Mouse (Mus musculus) layer of hippocampus, postnatal 14 days (tissue): ENCODE measurements around the gene Bloc1s4. TPM values are rescaled to one million over a fixed set of nuclear protein-coding genes. Genes with fewer than 3 reads are reported as not detected.

ENCODE experiments used
- DNase-seq, 2 experiments: peaks; one replicate each; pipeline ENCODE4 v3.0.0; 2021 to 2022; ENCODE audit warnings: low spot score in 2 of 2, mixed read lengths in 1 of 2
- total RNA-seq, 2 experiments: library from RNA; stranded (reverse); gene quantifications; 2 replicates each; pipeline ENCODE4 v1.2.3; 2021

The Bloc1s4 gene
- total RNA-seq, 2 experiments from 2014 or later, result 19.9 to 21.0 TPM

GRCm38 (mm10) chr5:36720219-36720618 lies 28.2 kb downstream of the Bloc1s4 start:
- DNase-seq, result no peak

- DNase-seq, result no peak
Observed at GRCm38 (mm10) chr5:36719601-36720000, 28.8 kb downstream of the Bloc1s4 start.

GRCm38 (mm10) chr5:36719135-36719534 lies 29.3 kb downstream of the Bloc1s4 start:
- no peak for DNase-seq

- no peak for DNase-seq
Observed at GRCm38 (mm10) chr5:36717889-36718288, 30.6 kb downstream of the Bloc1s4 start.

GRCm38 (mm10) chr5:36716816-36717215 lies 31.6 kb downstream of the Bloc1s4 start:
- no peak for DNase-seq

GRCm38 (mm10) chr5:36714832-36715231 lies 33.6 kb downstream of the Bloc1s4 start:
- no peak for DNase-seq

GRCm38 (mm10) chr5:36713693-36714092 lies 34.8 kb downstream of the Bloc1s4 start:
- DNase-seq, result no peak

- no peak for DNase-seq
Observed at GRCm38 (mm10) chr5:36712553-36713534, 35.6 kb downstream of the Bloc1s4 start.

- DNase-seq, result no peak
Observed at GRCm38 (mm10) chr5:36711863-36712262, 36.6 kb downstream of the Bloc1s4 start.

GRCm38 (mm10) chr5:36705792-36706191 lies 42.7 kb downstream of the Bloc1s4 start:
- no peak for DNase-seq

GRCm38 (mm10) chr5:36705390-36705789 lies 43.1 kb downstream of the Bloc1s4 start:
- no peak for DNase-seq

- no peak for DNase-seq
Observed at GRCm38 (mm10) chr5:36704684-36705083, 43.8 kb downstream of the Bloc1s4 start.

- no peak for DNase-seq
Observed at GRCm38 (mm10) chr5:36700939-36701620, 47.4 kb downstream of the Bloc1s4 start.

GRCm38 (mm10) chr5:36698689-36699088 lies 49.8 kb downstream of the Bloc1s4 start:
- no peak for DNase-seq

- no peak for DNase-seq
Observed at GRCm38 (mm10) chr5:36698067-36698670, 50.3 kb downstream of the Bloc1s4 start.

Other genes with a start within 250 kb of the Bloc1s4 start
- 100 to 1,000 TPM in 1 of 2 experiments, 10 to 100 TPM in 1; 90.4 to 103 TPM for gene Tbc1d14, start 155.4 kb downstream of the Bloc1s4 start, total RNA-seq
- gene D5Ertd579e, start 52.6 kb downstream of the Bloc1s4 start, total RNA-seq, result 100 to 1,000 TPM in 1 of 2 experiments, 10 to 100 TPM in 1; 99.1 to 118 TPM
- 100 to 1,000 TPM; 537 to 543 TPM for gene Mrfap1, start 48.1 kb upstream of the Bloc1s4 start, total RNA-seq
- gene Man2b2, start 82.0 kb upstream of the Bloc1s4 start, total RNA-seq, result 10 to 100 TPM; 19.6 to 20.1 TPM
- 100 to 1,000 TPM; 355 to 364 TPM for gene Ppp2r2c, start 119.9 kb upstream of the Bloc1s4 start, total RNA-seq
- 100 to 1,000 TPM; 115 to 126 TPM for gene Wfs1, start 240.6 kb upstream of the Bloc1s4 start, total RNA-seq